Mouse (Mus musculus) adrenal gland, adult (tissue): Measurements from ENCODE around the gene Olfr680-ps1.
"Not testable (repeated sequence)": the region's sequence is repeated elsewhere in the genome, so short reads cannot be mapped to it uniquely, and the experiment has no call there.

Experiments
- DNase-seq, 2 experiments: peaks; one replicate each; pipeline ENCODE4 v3.0.0; 2022 to 2023; ENCODE audit warnings: low spot score in 1 of 2; ENCODE audit not compliant: inconsistent age in 2 of 2

The Olfr680-ps1 gene

DNA sequence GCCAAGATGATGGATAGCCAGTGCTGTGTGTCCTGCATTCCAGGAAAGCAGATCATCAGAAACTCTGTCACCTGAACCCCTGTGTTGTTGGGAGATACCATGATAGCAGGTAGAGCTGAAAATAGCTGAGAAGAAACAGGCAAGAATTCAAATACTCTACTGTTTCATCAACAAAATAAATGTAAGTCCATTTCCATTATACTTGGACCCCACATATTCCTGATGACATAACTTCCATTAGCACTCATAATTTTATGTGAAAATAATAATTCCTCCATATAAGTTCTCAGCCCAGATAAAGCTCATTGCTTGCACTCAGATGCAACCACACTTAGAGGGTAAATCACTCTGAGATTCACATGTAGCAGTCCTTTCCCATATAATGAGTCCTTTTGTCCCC lies at the start of gene Olfr680-ps1:
Gene Olfr680-ps1 (minus strand): TSS at position 101 of the 400 bp plus-strand sequence.
- not testable (repeated sequence) for DNase-seq

DNA sequence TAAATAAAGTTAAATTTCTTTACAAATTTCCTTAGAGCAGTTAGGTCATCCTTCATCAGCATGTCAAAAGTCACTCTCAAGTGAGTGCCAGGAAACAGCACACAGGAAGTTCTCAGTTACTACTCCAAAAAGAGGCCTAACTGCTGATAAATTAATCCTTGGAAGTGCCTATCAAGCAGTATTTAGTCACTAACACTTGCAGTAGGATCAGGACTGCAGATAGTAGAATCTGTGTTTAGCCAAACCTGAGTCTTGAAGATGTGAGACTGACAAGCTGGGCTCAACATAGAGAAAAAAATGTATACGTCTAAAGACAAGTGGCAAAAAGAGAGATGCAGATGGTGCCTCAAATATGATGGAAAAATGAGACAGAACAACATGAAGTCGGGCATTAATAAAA lies 48.7 kb upstream of the Olfr680-ps1 start:
- DNase-seq, result no peak

DNA sequence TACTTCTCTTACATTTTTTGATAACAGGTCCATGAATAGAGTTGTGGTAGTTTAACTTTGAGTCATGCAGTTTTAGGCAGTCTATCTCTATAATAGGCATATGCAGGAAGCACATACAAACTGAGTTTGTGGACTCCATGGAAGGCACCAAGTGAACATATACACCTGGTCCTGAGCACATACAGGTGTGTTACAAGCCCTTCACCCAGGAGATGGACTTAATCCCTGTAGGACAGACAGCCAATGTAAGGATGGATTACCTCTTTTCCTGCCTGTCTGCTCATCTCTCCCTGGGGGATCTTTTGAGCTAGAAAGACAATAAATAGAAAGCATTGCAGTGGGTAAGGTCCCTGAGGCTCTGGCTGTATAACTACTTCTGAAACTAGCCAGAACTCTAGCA lies 23.9 kb upstream of the Olfr680-ps1 start, which contains the start of gene Olfr681:
Gene Olfr681 (plus strand): TSS at position 301 of the 400 bp plus-strand sequence.
- DNase-seq, result no peak

- no peak for DNase-seq
Observed at GRCm38 (mm10) chr7:105080905-105081304, 11.7 kb downstream of the Olfr680-ps1 start, which contains the start of gene Olfr679. TSS of gene Olfr679 (plus strand) at chr7:105081205.

DNA sequence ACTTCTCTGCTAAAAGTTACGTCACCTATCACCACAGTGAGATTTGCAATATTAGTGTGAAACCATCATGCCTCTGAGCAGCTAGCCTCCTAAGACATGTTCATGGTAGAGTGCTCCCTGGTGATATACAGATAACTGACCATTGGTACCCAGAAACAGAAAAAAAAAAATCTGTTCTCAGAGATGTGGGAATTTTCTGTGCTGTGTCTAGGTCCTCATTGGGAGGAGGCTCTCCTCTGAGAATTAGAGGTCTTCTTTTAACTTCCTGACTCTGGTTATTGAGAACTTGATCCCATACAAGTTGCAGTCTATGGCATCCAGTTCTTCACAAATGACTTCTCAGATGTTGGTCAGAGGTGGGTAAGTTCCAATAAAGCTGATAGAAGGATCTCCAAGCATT lies 28.4 kb downstream of the Olfr680-ps1 start, which contains the start of gene Olfr678:
Gene Olfr678 (plus strand): TSS at position 301 of the 400 bp plus-strand sequence.
- no peak for DNase-seq

DNA sequence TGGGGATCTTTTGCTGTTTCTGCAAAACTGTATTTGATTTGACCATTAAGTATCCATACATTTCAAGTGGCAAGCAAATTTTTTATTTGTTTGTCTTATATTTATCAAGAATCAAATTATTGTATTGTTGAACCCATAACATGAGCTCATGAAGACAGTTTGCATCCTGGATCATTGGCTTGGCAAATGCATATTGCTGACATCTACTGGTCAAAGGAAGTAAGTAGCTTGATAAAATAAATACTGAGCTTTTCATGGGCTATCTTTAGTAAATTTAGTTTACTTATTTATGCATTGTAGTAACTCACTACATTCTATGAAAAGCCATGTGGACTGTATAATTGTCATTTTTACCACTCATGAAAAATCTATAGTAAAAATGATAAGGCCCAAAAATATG lies 33.7 kb downstream of the Olfr680-ps1 start:
- DNase-seq, result no peak
